Mouse (Mus musculus) heart, postnatal 25 days (tissue): ENCODE results near the gene Mcu. TPM values are rescaled to one million over a fixed set of nuclear protein-coding genes. Genes with fewer than 3 reads are reported as not detected.

Experiments
- DNase-seq: peaks from one replicate; pipeline ENCODE4 v3.0.0; 2022; ENCODE audit warnings: low spot score
- intact Hi-C: fragments of 180-260 bp; cut with DNase I; formaldehyde crosslinking; loops from one replicate; pipeline ENCODE4 v1.15.1; 2025
- total RNA-seq, 2 experiments: library from RNA; stranded (reverse); gene quantifications; 2 replicates each; pipeline ENCODE4 v1.2.3; 2021

The Mcu gene
- total RNA-seq, 2 experiments from 2014 or later: 21.3 to 22.6 TPM

GRCm38 (mm10) chr10:59615411-59615810 lies 1.1 kb downstream of the Mcu start:
- intact Hi-C loops: loop anchor here (5.0 kb wide), 1 partner anchor 113 kb away; no protein-coding TSS in a partner anchor

DNA sequence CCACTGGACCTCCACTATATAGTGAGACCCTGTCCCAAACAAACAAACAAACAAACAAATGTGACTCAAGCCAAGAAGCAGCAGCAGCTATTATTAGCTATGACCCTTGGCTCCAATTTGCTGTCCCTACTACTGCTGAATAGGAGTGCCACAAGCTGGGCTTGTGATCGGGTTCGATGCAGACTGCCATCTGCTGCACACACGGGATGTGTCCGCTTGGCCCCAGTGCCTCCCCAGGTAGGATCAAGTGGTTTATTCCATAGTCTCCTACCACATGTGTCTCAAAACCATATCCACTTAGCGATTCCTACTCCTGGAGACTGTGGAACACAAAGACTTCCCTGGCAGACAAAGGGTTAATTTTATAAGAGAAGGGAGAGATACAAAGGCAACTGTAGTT lies 2.4 kb downstream of the Mcu start:
- DNase-seq: no peak
- intact Hi-C loops: no loop called here

More at GRCm38 (mm10) chr10:59615411-59615810, 1.1 kb downstream of the Mcu start:
- no peak for DNase-seq

- DNase-seq: no peak
- intact Hi-C loops: no loop called here
Observed at GRCm38 (mm10) chr10:59613276-59613675, 3.2 kb downstream of the Mcu start.

- intact Hi-C loops: no loop called here
- no peak for DNase-seq
Observed at GRCm38 (mm10) chr10:59604879-59605464, 11.5 kb downstream of the Mcu start.

GRCm38 (mm10) chr10:59603843-59604242 lies 12.6 kb downstream of the Mcu start:
- no peak for DNase-seq
- intact Hi-C loops: no loop called here

- no peak for DNase-seq
- intact Hi-C loops: no loop called here
Observed at GRCm38 (mm10) chr10:59602891-59603290, 13.6 kb downstream of the Mcu start.

GRCm38 (mm10) chr10:59602043-59602442 lies 14.4 kb downstream of the Mcu start:
- intact Hi-C loops: no loop called here
- DNase-seq: no peak

DNA sequence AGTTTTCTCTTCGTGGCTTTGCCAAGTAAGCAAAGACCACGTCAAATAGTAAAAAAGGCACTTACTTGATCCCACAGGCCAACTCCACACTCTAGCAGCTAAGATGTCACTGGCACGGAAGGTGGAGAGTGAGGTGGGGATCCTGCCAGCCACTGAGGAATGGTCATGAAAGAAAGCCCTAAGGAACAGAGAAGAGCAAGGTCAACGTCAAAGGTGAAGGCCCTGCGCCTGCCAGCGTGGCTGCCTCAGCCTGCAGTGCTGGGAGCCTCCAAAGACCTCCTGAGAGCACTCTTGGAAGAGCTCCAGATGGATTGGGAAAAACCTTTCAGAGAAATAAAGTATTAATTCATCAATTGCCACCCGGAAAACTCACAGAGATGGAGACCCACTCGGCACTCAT lies 16.0 kb downstream of the Mcu start:
- intact Hi-C loops: no loop called here
- DNase-seq: no peak

DNA sequence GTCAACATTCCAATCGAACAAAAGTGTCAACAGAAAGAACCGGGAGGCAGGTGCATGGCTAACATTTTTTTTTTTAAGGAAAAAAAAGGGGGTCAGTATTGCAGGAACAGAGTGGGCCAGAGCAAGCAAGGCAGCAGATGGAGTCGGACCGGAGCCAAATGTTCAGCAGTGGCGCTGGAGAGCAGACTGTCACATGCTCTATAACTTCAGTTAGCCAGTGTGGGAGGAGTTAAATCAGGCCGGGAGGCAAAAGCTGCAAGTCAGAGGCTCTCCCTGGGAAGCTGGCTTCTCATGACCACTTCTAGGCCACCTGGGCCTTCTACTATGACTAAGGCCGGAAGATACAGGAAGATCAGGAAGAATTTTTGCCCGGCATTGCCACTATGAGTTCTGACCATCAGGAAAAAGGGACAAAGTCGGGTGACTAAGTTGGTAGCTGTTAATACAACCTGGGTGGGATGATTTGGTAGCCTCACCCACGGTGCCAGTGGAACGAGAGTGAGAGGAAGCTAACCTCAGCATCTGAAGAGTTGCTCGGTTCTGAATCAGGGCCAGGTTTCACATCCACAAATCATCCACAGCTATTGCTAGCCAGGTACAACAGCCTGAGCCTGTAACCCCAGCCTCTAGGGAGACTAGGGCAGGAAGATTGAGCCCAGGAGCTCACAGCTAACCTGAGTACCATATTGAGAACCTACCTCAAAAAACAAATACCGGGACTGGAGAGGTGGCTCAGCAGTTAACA lies 22.5 kb downstream of the Mcu start:
- intact Hi-C loops: no loop called here
- DNase-seq: no peak

- no peak for DNase-seq
- intact Hi-C loops: no loop called here
Observed at GRCm38 (mm10) chr10:59590606-59591005, 25.9 kb downstream of the Mcu start.

GRCm38 (mm10) chr10:59589856-59590255 lies 26.6 kb downstream of the Mcu start:
- intact Hi-C loops: no loop called here

GRCm38 (mm10) chr10:59589420-59589819 lies 27.1 kb downstream of the Mcu start:
- intact Hi-C loops: no loop called here
- DNase-seq: no peak

More at GRCm38 (mm10) chr10:59589856-59590255, 26.6 kb downstream of the Mcu start:
- DNase-seq: no peak

GRCm38 (mm10) chr10:59588135-59588534 lies 28.4 kb downstream of the Mcu start:
- DNase-seq: no peak
- intact Hi-C loops: no loop called here

- intact Hi-C loops: no loop called here
- DNase-seq: no peak
Observed at GRCm38 (mm10) chr10:59586821-59587220, 29.7 kb downstream of the Mcu start.

- intact Hi-C loops: no loop called here
- DNase-seq: no peak
Observed at GRCm38 (mm10) chr10:59585621-59586020, 30.9 kb downstream of the Mcu start.

GRCm38 (mm10) chr10:59581826-59582543 lies 34.5 kb downstream of the Mcu start:
- intact Hi-C loops: no loop called here
- DNase-seq: no peak

GRCm38 (mm10) chr10:59580593-59581149 lies 35.8 kb downstream of the Mcu start:
- DNase-seq: no peak
- intact Hi-C loops: no loop called here

GRCm38 (mm10) chr10:59579645-59580044 lies 36.8 kb downstream of the Mcu start:
- no peak for DNase-seq

GRCm38 (mm10) chr10:59577871-59578801 lies 38.4 kb downstream of the Mcu start:
- intact Hi-C loops: loop anchor here (2.0 kb wide), 1 partner anchor 39 kb away; the partner anchor contains the start of genes Gm10322 and Mcu
- peak; percentile 46 for DNase-seq

More at GRCm38 (mm10) chr10:59579645-59580044, 36.8 kb downstream of the Mcu start:
- intact Hi-C loops: loop anchor here (2.0 kb wide), 1 partner anchor 37 kb away; the partner anchor contains the start of genes Gm10322 and Mcu
